Mouse (Mus musculus) gastrocnemius, postnatal 36 days (tissue): Measurements from ENCODE around the gene Rab5b. TPM values are rescaled to one million over a fixed set of nuclear protein-coding genes. Genes with fewer than 3 reads are reported as not detected.
A peak's percentile ranks its signal among the peaks of the same experiment; 100 is the strongest.

Source experiments
- DNase-seq, 2 experiments: peaks; one replicate each; pipeline ENCODE4 v3.0.0; 2022
- intact Hi-C: fragments of 180-260 bp; cut with DNase I; formaldehyde crosslinking; loops from one replicate; pipeline ENCODE4 v1.15.1; 2025
- total RNA-seq, 2 experiments: library from RNA; stranded (reverse); gene quantifications; 2 replicates each; pipeline ENCODE4 v1.2.3; 2021

Rab5b gene
- total RNA-seq, 2 experiments from 2014 or later: 80.4 to 90.1 TPM

GRCm38 (mm10) chr10:128702328-128703007, 6.4 kb upstream of the Rab5b start:
- DNase-seq: no peak
- intact Hi-C loops: loop anchor here (5.0 kb wide), 1 partner anchor 40 kb away; the partner anchor contains the start of gene Dgka

GRCm38 (mm10) chr10:128700712-128701111, 4.6 kb upstream of the Rab5b start:
- intact Hi-C loops: loop anchor here (5.0 kb wide), 1 partner anchor 42 kb away; the partner anchor contains the start of gene Dgka

DNA sequence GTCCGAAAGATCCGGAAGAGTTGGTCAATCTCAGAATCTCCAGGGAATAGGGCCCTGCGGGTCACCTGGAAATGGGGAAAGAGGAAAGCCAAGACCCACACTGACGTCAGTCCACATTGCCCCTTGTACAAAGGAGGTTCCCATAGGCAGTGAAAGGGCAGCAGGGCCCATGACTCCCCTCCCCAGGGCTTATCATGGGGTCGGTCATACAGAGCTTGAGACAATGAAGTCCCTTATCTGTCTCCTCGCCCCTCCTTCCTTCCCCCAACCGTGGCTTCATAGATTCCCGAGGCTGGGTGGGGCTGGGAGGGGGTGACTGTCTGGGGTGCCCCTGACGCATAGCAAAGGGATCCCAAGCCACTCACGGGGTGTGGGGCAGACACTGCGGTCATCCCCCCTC, 3.5 kb upstream of the Rab5b start:
- DNase-seq: no peak
- intact Hi-C loops: loop anchor here (5.0 kb wide), 1 partner anchor 43 kb away; the partner anchor contains the start of gene Dgka

More at GRCm38 (mm10) chr10:128700712-128701111, 4.6 kb upstream of the Rab5b start:
- DNase-seq: no peak

DNA sequence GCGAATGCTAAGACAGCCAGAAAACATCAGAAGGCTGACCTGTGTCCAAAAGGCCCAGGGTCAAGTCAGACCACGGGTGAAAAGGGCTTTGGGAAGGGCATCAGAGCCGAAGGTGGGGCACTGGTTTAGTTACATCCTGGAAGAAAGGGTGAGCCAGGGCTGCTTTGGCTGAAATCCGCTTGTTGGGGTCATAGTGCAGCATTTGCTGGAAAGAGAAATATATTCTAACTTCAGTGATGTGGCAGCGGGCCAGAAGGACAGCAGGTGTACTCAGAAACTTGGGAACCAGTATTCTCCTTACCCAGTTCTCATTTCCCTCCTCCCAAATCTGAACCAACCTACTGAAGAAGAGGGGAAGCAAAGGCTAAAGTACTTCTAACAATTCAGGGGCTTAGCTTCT, 2.9 kb upstream of the Rab5b start:
- DNase-seq: no peak
- intact Hi-C loops: no loop called here

DNA sequence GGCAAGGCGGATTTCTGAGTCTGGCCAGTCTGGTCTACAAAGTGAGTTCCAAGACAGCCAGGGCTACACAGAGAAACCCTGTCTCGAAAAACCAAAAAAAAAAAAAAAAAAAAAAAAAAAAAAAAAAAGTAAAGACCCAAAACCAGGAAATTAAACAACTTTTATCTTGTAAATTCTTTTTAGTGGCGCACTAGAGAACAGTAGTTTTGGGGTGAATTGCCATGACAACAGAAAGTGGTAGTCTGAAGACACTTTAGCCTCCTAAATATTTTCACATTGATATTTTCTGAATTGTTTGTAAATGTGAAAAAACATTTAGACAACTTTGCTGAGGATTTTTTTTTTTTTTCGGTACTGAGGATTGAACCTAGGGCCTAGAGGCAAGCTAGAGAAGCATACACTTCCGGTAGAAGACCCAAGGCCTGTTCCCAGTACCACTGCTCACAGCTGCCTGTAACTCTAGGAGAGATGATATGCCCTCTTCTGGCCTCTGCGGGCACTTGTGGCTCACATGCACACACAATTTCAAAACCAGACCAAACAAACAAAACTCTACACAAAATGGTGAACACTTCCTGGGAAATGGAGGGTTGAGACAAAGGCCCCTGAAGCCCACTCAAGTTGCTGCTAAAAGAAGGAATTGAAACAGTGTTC, 1.1 kb upstream of the Rab5b start:
- intact Hi-C loops: no loop called here
- no peak for DNase-seq

DNA sequence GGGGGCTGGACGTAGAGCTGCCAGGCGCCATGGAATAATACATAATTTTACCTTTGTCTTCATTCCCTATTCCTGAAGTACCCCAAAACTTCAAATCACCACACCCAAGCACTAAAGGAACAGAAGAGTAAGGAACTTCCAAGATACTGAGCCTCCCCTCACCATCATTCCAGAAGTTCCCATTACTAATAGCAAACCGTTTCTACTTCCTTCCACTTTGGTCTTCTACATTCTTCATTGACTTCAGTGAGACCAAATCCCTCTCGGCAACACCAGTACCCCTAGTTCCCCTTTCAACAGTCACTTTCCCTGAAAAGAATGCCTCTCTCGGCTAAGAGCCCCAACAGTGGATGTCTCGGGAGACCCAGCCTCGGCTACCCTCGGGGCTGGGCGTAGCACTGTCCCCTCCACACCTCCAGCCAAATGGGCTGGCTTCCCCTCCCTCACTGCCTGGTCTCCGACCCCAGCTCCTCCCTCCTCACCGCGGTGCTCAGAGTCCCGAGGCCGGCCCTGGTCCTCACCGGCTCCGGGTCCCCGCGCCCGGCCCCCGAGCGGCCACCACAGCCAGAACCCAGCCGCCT, 563 bp downstream of the Rab5b start:
- peak in 1 of 2 experiments; percentile 48 for DNase-seq
- intact Hi-C loops: no loop called here

DNA sequence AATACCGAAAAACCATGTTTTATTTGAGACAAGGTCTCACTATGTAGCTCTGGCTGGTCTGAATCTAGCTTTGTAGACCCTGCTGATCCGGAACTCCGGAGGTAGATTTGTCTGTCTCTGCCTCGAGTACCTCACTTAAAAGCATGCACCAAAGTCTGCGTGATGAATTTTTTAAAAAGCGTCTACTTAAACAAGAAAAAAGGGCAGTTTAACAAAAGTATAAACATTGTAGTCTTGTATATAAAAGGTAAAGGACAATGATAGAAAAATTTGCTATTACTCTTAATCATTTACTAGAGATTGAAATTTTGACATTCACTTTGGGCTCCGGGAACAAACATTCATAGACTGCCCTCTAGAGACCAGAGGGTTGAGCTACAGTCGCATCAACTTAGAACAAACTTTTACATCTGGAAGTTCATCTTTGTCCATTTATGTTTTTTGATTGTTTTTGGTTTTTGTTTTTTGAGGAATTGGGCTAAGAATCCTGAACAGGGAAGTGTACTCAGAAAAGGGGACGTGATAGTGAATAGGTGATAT, 21.5 kb downstream of the Rab5b start:
- DNase-seq: no peak
- intact Hi-C loops: loop anchor here (1.0 to 5.0 kb wide), 2 partner anchors 48 to 112 kb away; partner anchors contain the start of gene Rps26

DNA sequence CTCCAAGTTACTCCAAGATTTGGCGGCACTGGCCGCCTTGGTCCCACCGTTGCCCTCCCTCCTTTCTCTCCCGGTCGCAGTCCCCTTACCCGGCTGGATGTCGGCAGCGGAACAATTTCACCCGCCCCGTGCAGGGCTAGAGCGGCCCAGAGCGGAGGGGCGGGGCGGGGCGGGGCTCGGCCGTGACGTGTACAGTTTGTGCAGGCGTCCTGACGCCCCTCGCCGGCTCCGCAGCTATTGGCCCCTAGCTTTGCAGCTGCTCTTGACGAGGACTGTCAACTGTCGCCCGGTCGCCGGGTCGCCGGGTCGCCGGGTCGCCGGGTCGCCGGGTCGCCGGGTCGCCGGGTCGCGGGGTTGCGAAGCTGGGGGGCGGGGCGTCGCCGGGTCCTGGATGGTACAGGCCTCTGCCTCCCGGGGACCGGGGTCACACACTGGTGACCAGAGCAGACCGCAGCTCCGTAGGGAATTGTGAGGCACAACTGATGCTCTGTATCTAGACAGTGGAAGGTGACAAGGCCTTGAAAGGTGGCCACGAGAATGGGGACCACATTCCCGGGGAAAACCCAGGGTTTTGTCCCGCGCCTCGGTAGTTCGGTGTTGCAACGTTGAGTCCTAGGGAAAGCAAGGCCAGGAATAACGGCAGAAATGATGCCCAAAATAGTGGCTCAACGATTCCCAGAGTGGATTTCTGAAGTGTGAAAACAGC, 22.1 kb downstream of the Rab5b start, which contains the start of gene Suox:
TSS of gene Suox (minus strand) at position 311 of the 706 bp plus-strand sequence.
- intact Hi-C loops: loop anchor here (1.0 to 5.0 kb wide), 2 partner anchors 48 to 112 kb away; partner anchors contain the start of gene Rps26
- peak; percentile 79 to 80 for DNase-seq

- intact Hi-C loops: loop anchor here (5.0 kb wide), 1 partner anchor 109 kb away; no protein-coding TSS in a partner anchor
These were observed 24.9 kb downstream of the Rab5b start for GRCm38 (mm10) chr10:128671148-128671547.

GRCm38 (mm10) chr10:128668790-128669672, 27.0 kb downstream of the Rab5b start:
- intact Hi-C loops: no loop called here
- no peak for DNase-seq

More at GRCm38 (mm10) chr10:128671148-128671547, 24.9 kb downstream of the Rab5b start:
- DNase-seq: no peak

DNA sequence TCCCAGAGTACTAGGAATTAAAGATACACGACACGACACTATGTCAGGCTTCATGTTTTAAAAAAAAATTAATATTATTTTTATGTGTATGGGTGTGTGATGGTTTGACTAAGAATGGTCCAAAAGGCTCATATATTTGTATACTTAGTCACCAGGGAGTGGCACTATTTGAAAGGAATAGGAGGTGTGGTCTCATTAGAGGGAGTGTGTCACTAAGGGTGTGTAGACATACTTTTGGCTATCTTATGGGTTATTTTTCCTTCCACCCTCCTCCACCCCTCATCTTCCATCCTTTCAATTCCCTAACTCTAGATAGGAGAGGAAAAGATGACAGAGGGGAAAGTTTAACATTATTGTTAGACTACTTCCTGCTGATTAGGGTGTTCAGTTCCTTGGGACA, 30.3 kb downstream of the Rab5b start:
- no peak for DNase-seq
- intact Hi-C loops: no loop called here

GRCm38 (mm10) chr10:128665307-128665706, 30.8 kb downstream of the Rab5b start:
- no peak for DNase-seq
- intact Hi-C loops: no loop called here

DNA sequence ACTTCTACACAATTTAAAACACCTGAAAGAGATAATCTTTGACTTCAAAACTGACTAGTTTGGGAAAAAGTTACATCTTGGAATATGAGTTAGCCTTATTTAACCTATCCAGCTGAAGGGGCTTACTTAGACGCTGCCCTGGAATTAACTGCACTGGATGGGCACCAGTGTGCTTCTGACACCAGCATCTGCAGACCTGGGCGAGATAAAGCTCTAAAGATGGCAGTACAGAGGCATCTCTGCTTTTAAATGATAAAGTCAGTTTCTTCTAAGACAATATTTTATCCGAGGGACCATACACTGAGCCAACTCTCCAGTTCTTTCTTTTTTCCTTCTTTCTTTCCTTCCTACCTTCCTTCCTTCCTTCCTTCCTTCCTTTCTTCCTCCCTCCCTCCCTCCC, 31.3 kb downstream of the Rab5b start:
- DNase-seq: no peak
- intact Hi-C loops: no loop called here

DNA sequence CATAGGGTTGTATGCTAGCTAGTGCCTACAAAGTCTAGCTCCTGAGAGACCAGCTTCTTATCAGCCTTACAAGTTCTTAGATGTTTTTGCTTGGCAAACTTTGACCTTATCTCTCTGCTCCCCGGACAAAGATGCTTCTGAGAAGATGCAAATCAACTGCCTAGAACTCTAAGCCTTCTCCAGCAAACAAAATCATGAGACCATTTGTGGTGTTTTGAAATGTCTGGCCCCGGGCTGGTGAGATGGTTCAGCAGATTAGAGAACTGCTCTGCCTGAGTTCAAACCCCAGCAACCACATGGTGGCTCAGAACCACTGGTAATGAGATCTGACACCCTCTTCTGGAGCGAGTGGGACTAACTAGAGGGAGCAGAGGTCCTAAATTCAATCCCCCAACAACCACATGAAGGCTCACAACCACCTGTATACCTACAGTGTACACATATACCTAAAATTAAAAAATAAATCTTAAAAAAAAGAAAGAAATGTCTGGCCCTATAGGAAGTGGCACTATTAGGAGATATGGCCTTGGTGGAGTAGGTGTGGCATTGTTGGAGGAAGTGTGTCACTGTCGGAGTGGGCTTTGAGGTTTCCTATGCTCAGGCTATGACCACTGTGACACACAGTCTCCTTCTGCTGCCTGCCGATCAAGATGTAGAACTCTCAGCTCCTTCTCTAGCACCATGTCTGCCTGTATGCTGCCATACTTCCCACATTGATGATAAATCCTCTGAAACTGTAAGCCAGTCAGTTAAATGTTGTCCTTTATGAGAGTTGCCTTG, 32.4 kb downstream of the Rab5b start:
- intact Hi-C loops: no loop called here
- DNase-seq: no peak

DNA sequence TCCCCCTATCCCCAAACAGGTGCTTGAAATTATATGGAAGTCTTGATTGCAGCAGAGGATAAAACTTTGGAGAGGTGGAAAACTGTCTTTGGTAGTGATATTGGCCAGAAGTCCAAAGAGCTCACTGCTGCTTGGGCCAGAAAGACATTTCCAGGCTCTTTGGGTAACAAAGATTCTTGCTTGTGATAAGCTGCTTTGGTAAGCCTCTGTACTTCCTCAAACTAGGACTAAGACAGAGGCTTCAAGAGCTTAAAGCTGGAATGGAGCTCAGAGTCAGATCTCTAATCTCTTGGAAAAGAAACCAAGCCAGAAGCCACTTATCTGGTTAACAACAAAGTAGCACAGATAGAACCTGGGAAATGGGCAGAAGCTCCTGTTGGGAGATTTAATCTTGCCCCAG, 33.6 kb downstream of the Rab5b start:
- intact Hi-C loops: no loop called here
- DNase-seq: no peak

GRCm38 (mm10) chr10:128659490-128659889, 36.6 kb downstream of the Rab5b start:
- no peak for DNase-seq
- intact Hi-C loops: no loop called here

DNA sequence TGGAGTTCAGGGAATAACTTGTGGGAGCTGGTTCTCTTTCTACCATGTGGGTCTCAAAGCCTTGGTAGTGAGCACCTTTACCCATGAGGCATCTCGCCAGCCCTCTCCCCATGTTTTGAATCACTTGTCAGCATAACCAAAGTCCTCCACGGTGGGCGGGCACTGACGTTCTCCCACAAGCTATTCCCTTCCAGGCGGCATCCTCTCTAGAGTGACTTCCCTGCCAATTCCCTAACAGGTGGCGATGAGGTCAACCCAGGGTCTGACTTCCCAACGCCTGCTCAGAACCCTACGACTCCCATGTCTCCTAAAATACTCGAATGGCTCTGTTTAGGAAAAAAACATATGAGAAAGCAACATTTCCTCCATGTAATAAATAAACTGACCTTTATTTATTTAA, 38.2 kb downstream of the Rab5b start:
- DNase-seq: no peak
- intact Hi-C loops: no loop called here

GRCm38 (mm10) chr10:128656731-128657130, 39.3 kb downstream of the Rab5b start:
- intact Hi-C loops: no loop called here
- no peak for DNase-seq

DNA sequence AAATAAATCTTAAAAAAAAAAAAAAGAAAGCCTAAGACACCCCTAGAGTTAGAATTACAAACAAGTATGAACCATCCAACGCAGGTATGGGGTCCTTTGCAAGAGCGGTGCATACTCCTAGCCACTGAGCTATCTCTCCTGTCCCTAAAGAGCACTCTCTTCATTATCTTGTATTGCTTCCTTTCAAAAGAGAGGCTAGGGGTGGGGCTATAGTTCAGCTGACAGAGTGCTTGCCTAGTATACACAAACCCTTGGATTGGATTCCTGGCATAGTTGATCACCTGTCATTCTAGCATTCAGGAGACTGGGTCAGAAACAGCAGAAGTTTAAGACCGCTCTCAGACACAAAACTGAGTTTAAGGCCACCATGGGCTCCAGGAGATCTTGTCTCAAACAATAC, 40.8 kb downstream of the Rab5b start:
- no peak for DNase-seq
- intact Hi-C loops: no loop called here
